Mouse (Mus musculus): ENCODE data around the gene Zranb2.
A peak's percentile ranks its signal among the peaks of the same experiment; 100 is the strongest.

The Zranb2 gene

GRCm38 (mm10) chr3:157533964-157534785 lies at the start of gene Zranb2:
Gene Zranb2 (plus strand): TSS chr3:157534160.
- peak; percentile 94 for DNase-seq

GRCm38 (mm10) chr3:157492043-157492442 lies 41.9 kb upstream of the Zranb2 start:
- no peak for DNase-seq

GRCm38 (mm10) chr3:157502216-157502615 lies 31.7 kb upstream of the Zranb2 start:
- DNase-seq: no peak

- no peak for DNase-seq
Observed at GRCm38 (mm10) chr3:157514116-157514796, 19.7 kb upstream of the Zranb2 start.

GRCm38 (mm10) chr3:157516471-157516870 lies 17.5 kb upstream of the Zranb2 start:
- no peak for DNase-seq

GRCm38 (mm10) chr3:157517992-157518391 lies 16.0 kb upstream of the Zranb2 start:
- no peak for DNase-seq

- peak; percentile 51 for DNase-seq
Observed at GRCm38 (mm10) chr3:157520433-157520832, 13.5 kb upstream of the Zranb2 start.

- no peak for DNase-seq
Observed at GRCm38 (mm10) chr3:157523834-157524233, 10.1 kb upstream of the Zranb2 start.

- DNase-seq: no peak
Observed at GRCm38 (mm10) chr3:157531585-157531984, 2.4 kb upstream of the Zranb2 start.

GRCm38 (mm10) chr3:157534786-157535415 lies 941 bp downstream of the Zranb2 start:
- DNase-seq: no peak

- DNase-seq: no peak
Observed at GRCm38 (mm10) chr3:157549323-157549722, 15.4 kb downstream of the Zranb2 start.

GRCm38 (mm10) chr3:157549758-157550600 lies 16.0 kb downstream of the Zranb2 start:
- no peak for DNase-seq

- no peak for DNase-seq
Observed at GRCm38 (mm10) chr3:157565196-157565595, 31.2 kb downstream of the Zranb2 start.

GRCm38 (mm10) chr3:157566725-157567565 lies 33.0 kb downstream of the Zranb2 start, which contains the start of gene Ptger3:
Gene Ptger3 (plus strand): TSS chr3:157566892.
- no peak for DNase-seq

GRCm38 (mm10) chr3:157567566-157568132 lies 33.7 kb downstream of the Zranb2 start:
- no peak for DNase-seq

- DNase-seq: no peak
Observed at GRCm38 (mm10) chr3:157572011-157572410, 38.1 kb downstream of the Zranb2 start.

GRCm38 (mm10) chr3:157575441-157576342 lies 41.7 kb downstream of the Zranb2 start:
- DNase-seq: no peak

- no peak for DNase-seq
Observed at GRCm38 (mm10) chr3:157576343-157576722, 42.4 kb downstream of the Zranb2 start.

- DNase-seq: no peak
Observed at GRCm38 (mm10) chr3:157576862-157577261, 42.9 kb downstream of the Zranb2 start.

- DNase-seq: no peak
Observed at GRCm38 (mm10) chr3:157578469-157579170, 44.7 kb downstream of the Zranb2 start.
